Mouse (Mus musculus) neural tube, embryonic 15.5 days (tissue): ENCODE results near the gene Atf7. TPM values are rescaled to one million over a fixed set of nuclear protein-coding genes. Genes with fewer than 3 reads are reported as not detected.

Source experiments
- ATAC-seq: fragments of 200-750 bp; cut with Nextera tagmentation; 2 replicates; pipeline ENCODE4 v1.8.0; 2017; ENCODE audit warnings: mild to moderate bottlenecking, moderate TSS enrichment, moderate library complexity; ENCODE audit not compliant: low FRiP score
- H3K27ac ChIP-seq: fragments of 300-500 bp; sonication (generic); replicated peaks from 2 replicates; pipeline ENCODE4 v1.5.1; 2015; ENCODE audit warnings: mild to moderate bottlenecking, inconsistent platforms
- H3K27me3 ChIP-seq: fragments of 300-500 bp; sonication (generic); replicated peaks from 2 replicates; pipeline ENCODE4 v1.6.1; 2015; ENCODE audit warnings: inconsistent platforms
- H3K36me3 ChIP-seq: fragments of 300-500 bp; sonication (generic); 2 replicates; pipeline ENCODE4 v1.6.1; 2015; ENCODE audit warnings: inconsistent platforms
- H3K4me1 ChIP-seq: fragments of 300-500 bp; sonication (generic); 2 replicates; pipeline ENCODE4 v1.6.1; 2015; ENCODE audit warnings: inconsistent platforms
- H3K4me2 ChIP-seq: fragments of 300-500 bp; sonication (generic); 2 replicates; pipeline ENCODE4 v1.6.1; 2015; ENCODE audit warnings: inconsistent platforms, mild to moderate bottlenecking, moderate library complexity
- H3K4me3 ChIP-seq: fragments of 300-500 bp; sonication (generic); replicated peaks from 2 replicates; pipeline ENCODE4 v1.5.1; 2015; ENCODE audit warnings: mild to moderate bottlenecking, inconsistent platforms
- H3K9ac ChIP-seq: fragments of 300-500 bp; sonication (generic); replicated peaks from 2 replicates; pipeline ENCODE4 v1.6.1; 2015; ENCODE audit warnings: mild to moderate bottlenecking, inconsistent platforms
- H3K9me3 ChIP-seq: fragments of 300-500 bp; sonication (generic); replicated peaks from 2 replicates; pipeline ENCODE4 v1.6.1; 2016; ENCODE audit warnings: inconsistent platforms
- WGBS: fragments of 180-500 bp; shearing (Covaris S2); methylation state at CpG from one replicate; pipeline ENCODE4 v1.1.7; 2015; ENCODE audit warnings: mixed read lengths; 5-methylcytosine and 5-hydroxymethylcytosine counted together
- polyA plus RNA-seq: library from polyadenylated mRNA; unstranded; fragments of >200 nt; fragmentation: Nextera tagmentation; extraction: Ambion mirVana; gene quantifications from 2 replicates; pipeline ENCODE4 v1.2.1, GENCODE M21; 2015

The Atf7 gene
- polyA plus RNA-seq, 1 experiment from 2014 or later: 16.6 TPM

GRCm38 (mm10) chr15:102578351-102578750, 46.9 kb downstream of the Atf7 start:
- H3K4me3 ChIP-seq: no peak overlapping the region

GRCm38 (mm10) chr15:102576972-102577371, 48.3 kb downstream of the Atf7 start:
- Histone ChIP-seq H3K9ac (no peak overlapping the region), H3K4me3 (no peak overlapping the region), H3K4me1 (no peaks in the 10 kb centered on the region), H3K27me3 (no peaks in the 10 kb centered on the region), H3K9me3 (no peaks in the 10 kb centered on the region), H3K27ac (no peak overlapping the region), H3K4me2 (no peak overlapping the region), H3K36me3 (no peaks in the 10 kb centered on the region)
- ATAC-seq: no peak
- 61% methylated on average over 1 of the region's 1 CpGs for WGBS

More at GRCm38 (mm10) chr15:102578351-102578750, 46.9 kb downstream of the Atf7 start:
- H3K4me2 ChIP-seq: no peak overlapping the region
- 0 out of 2 replicates have a peak, but pooled peaks cover 4% of the 10 kb centered on the region for H3K4me1 ChIP-seq
- WGBS: 87% methylated on average over 2 of the region's 2 CpGs
- no peaks in the 10 kb centered on the region for H3K27me3 ChIP-seq
- no peak overlapping the region for H3K9ac ChIP-seq
- H3K27ac ChIP-seq: no peak overlapping the region
- no peaks in the 10 kb centered on the region for H3K9me3 ChIP-seq
- ATAC-seq: no peak
- no peaks in the 10 kb centered on the region for H3K36me3 ChIP-seq

DNA sequence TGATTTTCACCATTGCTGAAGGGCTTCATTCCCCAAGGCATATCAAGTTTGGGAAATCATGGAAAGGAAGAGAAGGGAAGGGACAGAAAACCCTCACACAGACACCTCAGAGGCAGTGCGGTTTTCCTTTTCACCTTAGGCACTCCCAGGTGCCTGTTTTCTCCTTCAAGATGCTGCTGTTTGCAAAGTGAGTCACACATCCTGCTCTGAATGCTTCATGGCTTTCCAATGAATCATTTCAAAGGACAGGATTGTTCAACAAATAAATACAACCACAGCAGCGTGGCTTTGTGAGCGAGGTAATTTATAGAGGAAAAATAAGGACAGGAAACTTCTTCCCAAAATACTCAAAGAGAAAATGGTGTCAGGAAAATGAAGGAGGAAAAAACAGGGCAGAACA, 53.2 kb downstream of the Atf7 start:
- WGBS: 75% methylated on average over 3 of the region's 3 CpGs

DNA sequence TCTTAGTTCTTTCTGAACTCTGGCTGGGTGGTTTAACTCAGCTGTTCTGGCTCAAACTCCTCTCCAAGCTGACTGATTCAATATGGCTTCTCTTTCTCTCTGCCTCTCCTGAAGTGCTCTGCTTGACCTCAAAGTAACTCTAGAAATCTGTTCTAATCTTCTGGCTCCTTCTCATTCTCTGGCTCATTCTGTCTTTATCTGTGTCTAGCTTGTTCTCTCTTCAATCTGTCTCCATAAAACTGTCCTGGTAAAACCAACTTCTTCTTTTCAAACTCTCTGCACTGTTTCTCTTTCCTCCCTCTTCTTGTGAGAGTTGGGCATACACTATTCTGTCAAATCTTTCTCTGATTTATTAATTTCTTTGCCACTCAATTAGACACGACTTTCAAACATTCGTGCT, 57.4 kb downstream of the Atf7 start:
- Histone ChIP-seq H3K9me3 (no peaks in the 10 kb centered on the region), H3K27ac (no peak overlapping the region), H3K27me3 (no peaks in the 10 kb centered on the region), H3K4me3 (no peak overlapping the region), H3K36me3 (no peaks in the 10 kb centered on the region), H3K4me2 (no peak overlapping the region), H3K4me1 (0 out of 2 replicates have a peak, but pooled peaks cover 6% of the 10 kb centered on the region), H3K9ac (no peak overlapping the region)
- WGBS: 80% methylated on average over 2 of the region's 2 CpGs
- ATAC-seq: no peak

More for the DNA sequence above, 53.2 kb downstream of the Atf7 start:
- Histone ChIP-seq H3K9me3 (no peaks in the 10 kb centered on the region), H3K9ac (no peak overlapping the region), H3K27ac (no peak overlapping the region), H3K4me2 (no peak overlapping the region), H3K27me3 (no peaks in the 10 kb centered on the region), H3K4me1 (no peaks in the 10 kb centered on the region), H3K4me3 (no peak overlapping the region), H3K36me3 (no peaks in the 10 kb centered on the region)
- no peak for ATAC-seq

GRCm38 (mm10) chr15:102563681-102564080, 61.6 kb downstream of the Atf7 start:
- H3K4me3 ChIP-seq: no peak overlapping the region
- peak overlapping the region; percentile 29; the same call in 1 of the 2 replicates for H3K27ac ChIP-seq
- ATAC-seq: no peak
- 56% methylated on average over 5 of the region's 5 CpGs for WGBS
- no peak overlapping the region for H3K4me2 ChIP-seq
- no peak overlapping the region for H3K9ac ChIP-seq
- no peaks in the 10 kb centered on the region for H3K36me3 ChIP-seq
- H3K27me3 ChIP-seq: no peaks in the 10 kb centered on the region
- H3K4me1 ChIP-seq: 0 out of 2 replicates have a peak, but pooled peaks cover 10% of the 10 kb centered on the region
- no peaks in the 10 kb centered on the region for H3K9me3 ChIP-seq

DNA sequence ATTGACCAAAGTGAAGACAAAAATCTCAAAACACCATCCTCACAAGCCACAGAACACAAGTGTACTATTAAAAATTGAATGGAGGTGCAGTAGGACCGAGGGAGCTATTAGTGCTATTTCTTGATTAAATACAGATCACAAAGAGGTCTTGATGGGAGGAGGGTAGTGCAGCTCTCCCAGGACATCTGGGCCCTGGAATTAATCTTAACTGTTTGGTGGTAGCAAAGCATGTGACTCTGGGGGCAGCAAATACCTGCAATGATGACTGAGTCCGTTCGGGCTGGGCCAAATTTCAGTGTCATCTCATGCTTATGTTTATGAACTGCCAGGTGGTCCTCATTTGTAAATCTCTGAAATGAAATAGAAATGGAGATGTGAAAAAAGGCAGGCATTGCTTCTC, 62.2 kb downstream of the Atf7 start:
- Histone ChIP-seq H3K27ac (peak overlapping the region; percentile 29), H3K4me3 (no peak overlapping the region), H3K36me3 (no peaks in the 10 kb centered on the region), H3K4me2 (no peak overlapping the region), H3K9me3 (no peaks in the 10 kb centered on the region), H3K9ac (no peak overlapping the region), H3K27me3 (no peaks in the 10 kb centered on the region), H3K4me1 (0 out of 2 replicates have a peak, but pooled peaks cover 10% of the 10 kb centered on the region)
- 58% methylated on average over 3 of the region's 3 CpGs for WGBS
- ATAC-seq: no peak

DNA sequence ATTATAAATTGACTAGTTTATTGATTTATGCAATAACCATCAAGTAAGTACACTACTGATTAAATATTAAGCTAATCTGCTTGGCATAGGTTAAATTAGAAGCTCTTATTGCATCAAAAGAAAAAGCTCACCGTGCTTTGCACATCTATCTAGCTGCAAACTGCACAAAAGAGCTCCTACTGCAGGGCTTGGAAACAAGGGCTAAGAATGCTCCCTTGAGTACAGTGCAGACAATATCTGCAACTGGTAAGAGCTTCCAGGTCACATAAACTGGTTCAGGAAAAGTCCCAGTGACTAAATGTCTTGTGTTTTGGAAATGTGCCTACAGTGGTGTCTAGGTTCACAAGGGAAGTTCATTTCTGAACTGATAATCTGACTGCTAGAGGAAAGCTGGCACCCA, 62.8 kb downstream of the Atf7 start:
- 49% methylated on average over 1 of the region's 1 CpGs for WGBS

DNA sequence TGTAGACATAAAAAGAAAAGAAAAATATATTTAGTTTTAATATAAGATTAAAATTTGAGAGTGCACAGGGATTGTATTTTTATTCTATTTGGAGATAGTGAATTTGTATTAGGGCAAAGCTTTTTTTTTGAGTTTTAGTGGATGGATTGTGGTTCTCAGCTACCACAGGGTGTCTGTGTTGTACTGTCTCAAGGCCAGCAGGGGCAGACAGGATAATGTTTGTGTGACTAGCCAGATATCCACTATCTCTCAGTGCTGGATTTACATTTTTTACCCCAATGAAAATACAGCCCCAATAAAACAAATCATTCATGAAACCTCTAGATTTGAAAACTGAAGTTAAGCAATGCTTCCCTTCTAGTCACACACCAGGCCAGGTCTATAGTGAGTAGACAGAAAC, 67.7 kb downstream of the Atf7 start:
- Histone ChIP-seq H3K36me3 (peaks cover 25% of the 10 kb centered on the region), H3K27me3 (no peaks in the 10 kb centered on the region), H3K4me3 (no peak overlapping the region), H3K4me2 (no peak overlapping the region), H3K9me3 (no peaks in the 10 kb centered on the region), H3K9ac (no peak overlapping the region), H3K4me1 (0 out of 2 replicates have a peak, but pooled peaks cover 1% of the 10 kb centered on the region), H3K27ac (peak overlapping the region; percentile 13; the same call in 1 of the 2 replicates)
- no peak for ATAC-seq

More for the DNA sequence above, 62.8 kb downstream of the Atf7 start:
- no peak overlapping the region for H3K4me2 ChIP-seq
- H3K9ac ChIP-seq: no peak overlapping the region
- H3K27ac ChIP-seq: peak overlapping the region; percentile 29
- no peaks in the 10 kb centered on the region for H3K9me3 ChIP-seq
- H3K4me1 ChIP-seq: 0 out of 2 replicates have a peak, but pooled peaks cover 10% of the 10 kb centered on the region
- no peak overlapping the region for H3K4me3 ChIP-seq
- no peaks in the 10 kb centered on the region for H3K36me3 ChIP-seq
- H3K27me3 ChIP-seq: no peaks in the 10 kb centered on the region
- ATAC-seq: no peak

- Histone ChIP-seq H3K4me2 (no peak overlapping the region), H3K36me3 (peaks cover 40% of the 10 kb centered on the region), H3K27ac (no peak overlapping the region), H3K4me3 (no peak overlapping the region), H3K9me3 (no peaks in the 10 kb centered on the region), H3K27me3 (no peaks in the 10 kb centered on the region), H3K4me1 (no peaks in the 10 kb centered on the region), H3K9ac (no peak overlapping the region)
- ATAC-seq: no peak
- WGBS: 96% methylated on average over 1 of the region's 1 CpGs
Observed at GRCm38 (mm10) chr15:102555581-102555980, 69.7 kb downstream of the Atf7 start.

- 98% methylated on average over 5 of the region's 5 CpGs for WGBS
- no peak for ATAC-seq
- Histone ChIP-seq H3K27me3 (no peaks in the 10 kb centered on the region), H3K9ac (no peak overlapping the region), H3K4me3 (no peak overlapping the region), H3K9me3 (no peaks in the 10 kb centered on the region), H3K36me3 (peaks cover 44% of the 10 kb centered on the region), H3K27ac (no peak overlapping the region), H3K4me2 (no peak overlapping the region), H3K4me1 (no peaks in the 10 kb centered on the region)
Observed at GRCm38 (mm10) chr15:102552599-102552998, 72.7 kb downstream of the Atf7 start.

GRCm38 (mm10) chr15:102547478-102547877, 77.8 kb downstream of the Atf7 start:
- H3K36me3 ChIP-seq: peaks cover 43% of the 10 kb centered on the region
- H3K4me2 ChIP-seq: no peak overlapping the region
- WGBS: 83% methylated on average over 3 of the region's 3 CpGs
- no peak overlapping the region for H3K9ac ChIP-seq
- no peaks in the 10 kb centered on the region for H3K27me3 ChIP-seq
- H3K9me3 ChIP-seq: no peaks in the 10 kb centered on the region
- no peak; the same call in 1 of the 2 replicates for ATAC-seq
- no peak overlapping the region for H3K4me3 ChIP-seq
- H3K4me1 ChIP-seq: peaks cover 6% of the 10 kb centered on the region; the same call in 1 of the 2 replicates
- peak overlapping the region; percentile 58 for H3K27ac ChIP-seq

- Histone ChIP-seq H3K4me1 (peaks cover 6% of the 10 kb centered on the region; the same call in 1 of the 2 replicates), H3K9ac (no peak overlapping the region), H3K9me3 (no peaks in the 10 kb centered on the region), H3K27me3 (no peaks in the 10 kb centered on the region), H3K27ac (peak overlapping the region; percentile 58), H3K4me3 (no peak overlapping the region), H3K36me3 (peaks cover 43% of the 10 kb centered on the region), H3K4me2 (no peak overlapping the region)
- WGBS: 73% methylated on average over 3 of the region's 3 CpGs
- peak; percentile 59; the same call in 1 of the 2 replicates for ATAC-seq
Observed at GRCm38 (mm10) chr15:102546677-102547427, 78.4 kb downstream of the Atf7 start.
